Mouse (Mus musculus) lung, adult 2 months (tissue): ENCODE measurements around the gene Gm44579.

ENCODE experiments used
- CTCF ChIP-seq: fragments of 200-500 bp; IDR thresholded peaks from 2 replicates; pipeline ENCODE4 v1.5.1; 2011; ENCODE audit warnings: mild to moderate bottlenecking, low read length, control low read depth; ENCODE audit not compliant: insufficient read depth
- POLR2A ChIP-seq: fragments of 200-500 bp; IDR thresholded peaks from 2 replicates; pipeline ENCODE4 v1.6.1; 2011; ENCODE audit warnings: low read depth, mild to moderate bottlenecking, control low read depth, low read length, borderline replicate concordance; ENCODE audit errors: extremely low read depth

GRCm38 (mm10) chr15:98136871-98137270 is 83.9 kb downstream of the Gm44579 start:
- TF ChIP-seq POLR2A, result no peak
- no peak for TF ChIP-seq CTCF
